Mouse (Mus musculus) thymus, adult 2 months (tissue): ENCODE results near the gene Ivd.

Source experiments
- CTCF ChIP-seq: fragments of 200-500 bp; IDR thresholded peaks from 2 replicates; pipeline ENCODE4 v1.5.1; 2012; ENCODE audit warnings: mild to moderate bottlenecking, control low read depth, low read length, moderate library complexity, borderline replicate concordance; ENCODE audit not compliant: control insufficient read depth, poor library complexity, insufficient read depth; ENCODE audit errors: extremely low read depth
- POLR2A ChIP-seq: fragments of 200-500 bp; IDR thresholded peaks from 2 replicates; pipeline ENCODE4 v1.6.1; 2012; ENCODE audit warnings: mild to moderate bottlenecking, low read length, control low read depth, moderate library complexity; ENCODE audit not compliant: control insufficient read depth, poor library complexity, insufficient read depth; ENCODE audit errors: extremely low read depth

- TF ChIP-seq POLR2A: no peak
- no peak for TF ChIP-seq CTCF
Observed at GRCm38 (mm10) chr2:118834061-118834460, 27.7 kb upstream of the Ivd start.
